Mouse (Mus musculus) MEL (cell line): ENCODE data around the gene Fyttd1. TPM values are rescaled to one million over a fixed set of nuclear protein-coding genes. Genes with fewer than 3 reads are reported as not detected.

ENCODE experiments used
- DNase-seq: peaks from one replicate; pipeline ENCODE4 v3.0.0; 2011; ENCODE audit warnings: low read depth, low spot score
- H3K27ac ChIP-seq: 2 replicates; pipeline ENCODE4 v1.5.1; 2012; ENCODE audit warnings: low read depth, mild to moderate bottlenecking, control low read depth, low read length, moderate library complexity; ENCODE audit not compliant: control insufficient read depth
- H3K27me3 ChIP-seq, 2 experiments: fragments of 150-350 bp in 1 of 2; sonication (generic) in 1 of 2; 2 replicates each; pipeline ENCODE4 v1.6.1; 2012; ENCODE audit warnings: low read length in 2 of 2, mild to moderate bottlenecking in 2 of 2, improper control_type of control experiment in 1 of 2, moderate library complexity in 1 of 2; ENCODE audit not compliant: insufficient read depth in 2 of 2, control insufficient read depth in 1 of 2
- H3K36me3 ChIP-seq, 2 experiments: 2 replicates each; pipeline ENCODE4 v1.6.1; 2012 to 2014; ENCODE audit warnings: low read length in 2 of 2, improper control_type of control experiment in 1 of 2, inconsistent platforms in 1 of 2, mild to moderate bottlenecking in 1 of 2; ENCODE audit not compliant: insufficient read depth in 2 of 2, control insufficient read depth in 1 of 2
- H3K4me1 ChIP-seq, 2 experiments: fragments of 150-350 bp in 1 of 2; sonication (generic) in 1 of 2; 2 replicates each; pipeline ENCODE4 v1.6.1; 2012; ENCODE audit warnings: low read length in 2 of 2, improper control_type of control experiment in 1 of 2, mild to moderate bottlenecking in 1 of 2; ENCODE audit not compliant: insufficient read depth in 2 of 2, control insufficient read depth in 1 of 2
- H3K4me3 ChIP-seq, 2 experiments: fragments of 150-350 bp in 1 of 2; sonication (generic) in 1 of 2; 2 replicates each; pipeline ENCODE4 v1.5.1; 2012; ENCODE audit warnings: low read depth in 2 of 2, low read length in 2 of 2, mild to moderate bottlenecking in 2 of 2, moderate library complexity in 2 of 2, control low read depth in 1 of 2, improper control_type of control experiment in 1 of 2; ENCODE audit not compliant: control insufficient read depth in 1 of 2, insufficient read depth in 1 of 2
- H3K79me2 ChIP-seq: 2 replicates; pipeline ENCODE4 v1.6.1; 2012; ENCODE audit warnings: mild to moderate bottlenecking, low read length, moderate library complexity; ENCODE audit not compliant: control insufficient read depth, poor library complexity, insufficient read depth
- H3K9ac ChIP-seq: 2 replicates; pipeline ENCODE4 v1.6.1; 2012; ENCODE audit warnings: low read depth, mild to moderate bottlenecking, control low read depth, low read length, moderate library complexity; ENCODE audit not compliant: control insufficient read depth, poor library complexity, severe bottlenecking
- H3K9me3 ChIP-seq: fragments of 150-350 bp; sonication (generic); replicated peaks from 2 replicates; pipeline ENCODE4 v1.6.1; 2012; ENCODE audit warnings: mild to moderate bottlenecking, low read length, improper control_type of control experiment, moderate library complexity; ENCODE audit not compliant: insufficient read depth
- BHLHE40 ChIP-seq: IDR thresholded peaks from 2 replicates; pipeline ENCODE4 v1.6.1; 2012; ENCODE audit warnings: low read depth, mild to moderate bottlenecking, inconsistent platforms, low read length, improper control_type of control experiment, borderline replicate concordance
- CHD2 ChIP-seq: IDR thresholded peaks from 2 replicates; pipeline ENCODE4 v1.6.1; 2011; ENCODE audit warnings: low read length, improper control_type of control experiment
- CTCF ChIP-seq, 3 experiments: IDR thresholded peaks in 2 of 3; conservative IDR thresholded peaks in 1 of 3; 2 replicates each; pipeline ENCODE4 v1.5.1; 2011 to 2012; ENCODE audit warnings: low read length in 3 of 3, low read depth in 2 of 3, mild to moderate bottlenecking in 2 of 3, improper control_type of control experiment in 1 of 3, inconsistent platforms in 1 of 3, mixed read lengths in 1 of 3, moderate library complexity in 1 of 3; ENCODE audit not compliant: control insufficient read depth in 1 of 3, insufficient read depth in 1 of 3, poor library complexity in 1 of 3, severe bottlenecking in 1 of 3
- E2F4 ChIP-seq: IDR thresholded peaks from 2 replicates; pipeline ENCODE4 v1.6.1; 2011; ENCODE audit warnings: low read depth, low read length, improper control_type of control experiment, borderline replicate concordance
- ELF1 ChIP-seq: IDR thresholded peaks from 2 replicates; pipeline ENCODE4 v1.6.1; 2014; ENCODE audit warnings: low read depth, mild to moderate bottlenecking, inconsistent platforms, low read length, improper control_type of control experiment, moderate library complexity
- GABPA ChIP-seq: IDR thresholded peaks from 2 replicates; pipeline ENCODE4 v1.6.1; 2012; ENCODE audit warnings: low read depth, mild to moderate bottlenecking, inconsistent platforms, low read length, improper control_type of control experiment, moderate library complexity
- GATA1 ChIP-seq: IDR thresholded peaks from 2 replicates; pipeline ENCODE4 v1.6.1; 2011; ENCODE audit warnings: low read depth, low read length, improper control_type of control experiment
- MAX ChIP-seq: IDR thresholded peaks from 2 replicates; pipeline ENCODE4 v1.6.1; 2011; ENCODE audit warnings: low read length, improper control_type of control experiment
- MEF2A ChIP-seq: IDR thresholded peaks from 2 replicates; pipeline ENCODE4 v1.6.1; 2014; ENCODE audit warnings: low read depth, mild to moderate bottlenecking, inconsistent platforms, low read length, improper control_type of control experiment; ENCODE audit not compliant: poor library complexity, insufficient replicate concordance, severe bottlenecking; ENCODE audit errors: extremely low read depth
- MXI1 ChIP-seq: IDR thresholded peaks from 2 replicates; pipeline ENCODE4 v1.6.1; 2011; ENCODE audit warnings: mild to moderate bottlenecking, low read depth, low read length, improper control_type of control experiment
- MYB ChIP-seq: IDR thresholded peaks from 2 replicates; pipeline ENCODE4 v1.6.1; 2011; ENCODE audit warnings: mild to moderate bottlenecking, low read depth, low read length, improper control_type of control experiment
- NELFE ChIP-seq: IDR thresholded peaks from 2 replicates; pipeline ENCODE4 v1.6.1; 2011; ENCODE audit warnings: low read depth, low read length, improper control_type of control experiment
- NRF1 ChIP-seq: IDR thresholded peaks from 2 replicates; pipeline ENCODE4 v1.6.1; 2014; ENCODE audit warnings: low read depth, mild to moderate bottlenecking, inconsistent platforms, low read length, improper control_type of control experiment, moderate library complexity; ENCODE audit not compliant: poor library complexity, insufficient read depth, severe bottlenecking
- POLR2AphosphoS5 ChIP-seq: IDR thresholded peaks from 2 replicates; pipeline ENCODE4 v1.6.1; 2012; ENCODE audit warnings: low read depth, borderline replicate concordance, mild to moderate bottlenecking, inconsistent platforms, low read length, moderate library complexity, mixed read lengths
- RCOR1 ChIP-seq: IDR thresholded peaks from 2 replicates; pipeline ENCODE4 v1.6.1; 2012; ENCODE audit warnings: low read depth, mild to moderate bottlenecking, inconsistent platforms, low read length, improper control_type of control experiment
- SIN3A ChIP-seq: IDR thresholded peaks from 2 replicates; pipeline ENCODE4 v1.6.1; 2012; ENCODE audit warnings: low read length, improper control_type of control experiment, inconsistent platforms
- TBP ChIP-seq: IDR thresholded peaks from 2 replicates; pipeline ENCODE4 v1.8.0; 2011; ENCODE audit warnings: low read depth, low read length, improper control_type of control experiment
- TCF12 ChIP-seq: IDR thresholded peaks from 2 replicates; pipeline ENCODE4 v1.6.1; 2014; ENCODE audit warnings: low read depth, mild to moderate bottlenecking, inconsistent platforms, low read length, improper control_type of control experiment, moderate library complexity
- UBTF ChIP-seq: IDR thresholded peaks from 2 replicates; pipeline ENCODE4 v1.6.1; 2012; ENCODE audit warnings: low read depth, mild to moderate bottlenecking, inconsistent platforms, low read length, improper control_type of control experiment, moderate library complexity, borderline replicate concordance; ENCODE audit not compliant: insufficient read depth
- ZC3H11A ChIP-seq: IDR thresholded peaks from 2 replicates; pipeline ENCODE4 v1.6.1; 2012; ENCODE audit warnings: low read depth, mild to moderate bottlenecking, inconsistent platforms, low read length, improper control_type of control experiment
- ZMIZ1 ChIP-seq: IDR thresholded peaks from 2 replicates; pipeline ENCODE4 v1.6.1; 2012; ENCODE audit warnings: low read depth, mild to moderate bottlenecking, inconsistent platforms, low read length, improper control_type of control experiment, moderate library complexity
- polyA plus RNA-seq, 2 experiments: library from polyadenylated mRNA; stranded (reverse) in 1 of 2; unstranded in 1 of 2; fragments of >175 nt in 1 of 2; fragments of >200 nt in 1 of 2; gene quantifications; 2 replicates each; pipeline versions ENCODE4 v1.2.1 to v1.2.4; 2012; ENCODE audit warnings: low replicate concordance in 2 of 2, low read depth in 1 of 2; ENCODE audit not compliant: insufficient read length in 2 of 2, insufficient read depth in 1 of 2, missing spikeins in 1 of 2
- total RNA-seq: library from RNA; depleted of rRNA; stranded (reverse); fragments of 300-350 nt; gene quantifications from 2 replicates; pipeline ENCODE4 v1.2.3, GENCODE M21; 2012

The Fyttd1 gene
- total and polyA plus RNA-seq, 3 experiments: 44.3 to 76.0 TPM; not detected in 1

DNA sequence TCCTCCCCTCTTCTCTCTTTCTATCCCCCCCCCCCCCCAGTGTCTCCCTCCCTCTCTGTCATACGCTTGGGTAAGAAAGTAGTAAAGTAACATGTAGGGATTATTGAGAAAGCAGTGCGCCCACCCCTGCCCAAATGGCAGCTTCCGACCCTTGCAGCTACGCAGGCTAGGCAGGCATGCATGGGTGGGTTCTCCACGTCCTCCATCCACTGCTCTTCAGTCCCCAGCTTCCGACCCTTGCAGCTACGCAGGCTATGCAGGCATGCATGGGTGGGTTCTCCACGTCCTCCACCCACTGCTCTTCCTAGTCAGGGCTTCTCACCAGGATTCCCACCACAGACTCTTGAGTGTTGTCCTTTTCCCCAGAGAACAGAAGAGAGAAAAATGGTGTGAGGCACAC, 70.7 kb downstream of the Fyttd1 start:
- H3K27ac ChIP-seq: no peak overlapping the region
- H3K9ac ChIP-seq: no peak overlapping the region
- H3K36me3 ChIP-seq: peaks cover 0 to 6% of the 10 kb centered on the region in 2 experiments; a peak in 2 of 4 replicates
- TF ChIP-seq MYB: no peak
- TF ChIP-seq, all 39 proteins: peak for 0
- no peaks in the 10 kb centered on the region for H3K9me3 ChIP-seq
- peaks cover 8% of the 10 kb centered on the region; the same call in 1 of the 2 replicates for H3K79me2 ChIP-seq
- DNase-seq: no peak
- H3K4me3 ChIP-seq: no peak overlapping the region
- no peaks in the 10 kb centered on the region for H3K4me1 ChIP-seq
- H3K27me3 ChIP-seq: no peaks in the 10 kb centered on the region

DNA sequence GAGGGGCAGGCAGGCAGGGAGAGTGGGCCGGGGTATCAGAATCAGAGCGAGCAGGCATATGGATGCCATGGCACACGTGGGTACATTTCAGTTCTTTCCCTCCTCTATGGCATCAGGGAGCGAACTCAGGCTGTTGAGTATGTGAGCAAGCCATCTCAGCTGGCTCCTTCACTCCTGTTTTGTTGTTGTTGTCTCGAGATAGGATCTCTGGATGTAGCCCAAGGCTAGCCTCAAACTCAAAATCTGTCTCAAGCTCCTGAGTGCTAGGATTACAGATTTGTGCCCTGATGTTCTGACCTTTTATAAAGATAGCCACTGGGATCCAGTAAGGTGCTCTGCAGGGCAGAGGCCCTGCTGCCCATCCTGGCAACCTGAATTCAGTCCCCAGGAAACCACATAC, 71.4 kb downstream of the Fyttd1 start:
- Histone ChIP-seq H3K36me3 (peaks cover 0 to 11% of the 10 kb centered on the region in 2 experiments; a peak in 2 of 4 replicates), H3K79me2 (peaks cover 5% of the 10 kb centered on the region; the same call in 1 of the 2 replicates), H3K9me3 (no peaks in the 10 kb centered on the region), H3K27me3 (no peaks in the 10 kb centered on the region), H3K4me1 (no peaks in the 10 kb centered on the region), H3K27ac (no peak overlapping the region), H3K4me3 (no peak overlapping the region), H3K9ac (no peak overlapping the region)
- DNase-seq: no peak
- TF ChIP-seq ZMIZ1 (no peak), GABPA (no peak), NELFE (no peak)

DNA sequence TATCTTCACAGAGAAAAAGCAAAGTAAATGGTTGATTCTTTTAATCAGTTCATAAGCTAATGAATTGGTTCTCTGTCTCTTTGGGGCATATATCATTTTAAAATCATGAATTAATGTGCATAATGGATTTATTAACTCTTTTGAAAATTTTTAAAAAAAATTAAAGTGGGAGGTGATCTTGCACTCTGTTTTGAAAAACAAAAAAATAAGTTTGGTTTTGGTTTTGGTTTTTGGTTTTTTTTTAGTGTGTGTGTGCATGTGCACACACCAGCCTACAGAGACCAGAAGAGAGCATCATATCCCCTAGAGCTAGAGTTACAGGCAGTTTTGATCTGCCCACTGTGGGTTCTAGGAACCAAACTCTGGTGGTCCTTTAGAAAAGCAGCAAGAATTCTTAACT, 72.0 kb downstream of the Fyttd1 start:
- TF ChIP-seq MAX (no peak), CHD2 (no peak), BHLHE40 (no peak), NELFE (no peak), E2F4 (no peak), GATA1 (no peak), NRF1 (no peak), MYB (no peak), CTCF (IDR thresholded peaks at IDR 0.05 in 2 of 3, conservative IDR thresholded peaks at IDR 0.05 in 1 of 3; ENCODE audit: control insufficient read depth in 1 of 3, insufficient read depth in 1 of 3, low read depth in 2 of 3, low read length in 3 of 3, poor library complexity in 1 of 3, severe bottlenecking in 1 of 3) (no peak), UBTF (no peak), POLR2AphosphoS5 (no peak), MEF2A (no peak), ZC3H11A (no peak), SIN3A (no peak), RCOR1 (no peak), ELF1 (no peak), MXI1 (no peak), TCF12 (no peak), TBP (no peak)
- TF ChIP-seq, all 39 proteins: peak for 0
- Histone ChIP-seq H3K79me2 (peaks cover 3% of the 10 kb centered on the region; the same call in 1 of the 2 replicates), H3K36me3 (peaks cover 0 to 15% of the 10 kb centered on the region in 2 experiments; a peak in 2 of 4 replicates), H3K4me3 (no peak overlapping the region), H3K4me1 (no peaks in the 10 kb centered on the region), H3K27ac (no peak overlapping the region), H3K9ac (no peak overlapping the region), H3K9me3 (no peaks in the 10 kb centered on the region), H3K27me3 (no peaks in the 10 kb centered on the region)
- no peak for DNase-seq
